Mouse (Mus musculus) neural tube, embryonic 15.5 days (tissue): ENCODE results near the gene Tnrc6c. TPM values are rescaled to one million over a fixed set of nuclear protein-coding genes. Genes with fewer than 3 reads are reported as not detected.

Experiments used
- ATAC-seq: fragments of 200-750 bp; cut with Nextera tagmentation; 2 replicates; pipeline ENCODE4 v1.8.0; 2017; ENCODE audit warnings: mild to moderate bottlenecking, moderate TSS enrichment, moderate library complexity; ENCODE audit not compliant: low FRiP score
- H3K27ac ChIP-seq: fragments of 300-500 bp; sonication (generic); replicated peaks from 2 replicates; pipeline ENCODE4 v1.5.1; 2015; ENCODE audit warnings: mild to moderate bottlenecking, inconsistent platforms
- H3K27me3 ChIP-seq: fragments of 300-500 bp; sonication (generic); replicated peaks from 2 replicates; pipeline ENCODE4 v1.6.1; 2015; ENCODE audit warnings: inconsistent platforms
- H3K36me3 ChIP-seq: fragments of 300-500 bp; sonication (generic); 2 replicates; pipeline ENCODE4 v1.6.1; 2015; ENCODE audit warnings: inconsistent platforms
- H3K4me1 ChIP-seq: fragments of 300-500 bp; sonication (generic); 2 replicates; pipeline ENCODE4 v1.6.1; 2015; ENCODE audit warnings: inconsistent platforms
- H3K4me2 ChIP-seq: fragments of 300-500 bp; sonication (generic); 2 replicates; pipeline ENCODE4 v1.6.1; 2015; ENCODE audit warnings: inconsistent platforms, mild to moderate bottlenecking, moderate library complexity
- H3K4me3 ChIP-seq: fragments of 300-500 bp; sonication (generic); replicated peaks from 2 replicates; pipeline ENCODE4 v1.5.1; 2015; ENCODE audit warnings: mild to moderate bottlenecking, inconsistent platforms
- H3K9ac ChIP-seq: fragments of 300-500 bp; sonication (generic); replicated peaks from 2 replicates; pipeline ENCODE4 v1.6.1; 2015; ENCODE audit warnings: mild to moderate bottlenecking, inconsistent platforms
- H3K9me3 ChIP-seq: fragments of 300-500 bp; sonication (generic); replicated peaks from 2 replicates; pipeline ENCODE4 v1.6.1; 2016; ENCODE audit warnings: inconsistent platforms
- WGBS: fragments of 180-500 bp; shearing (Covaris S2); methylation state at CpG from one replicate; pipeline ENCODE4 v1.1.7; 2015; ENCODE audit warnings: mixed read lengths; 5-methylcytosine and 5-hydroxymethylcytosine counted together
- polyA plus RNA-seq: library from polyadenylated mRNA; unstranded; fragments of >200 nt; fragmentation: Nextera tagmentation; extraction: Ambion mirVana; gene quantifications from 2 replicates; pipeline ENCODE4 v1.2.1, GENCODE M21; 2015

The Tnrc6c gene
- polyA plus RNA-seq, 1 experiment from 2014 or later, result 23.6 TPM

DNA sequence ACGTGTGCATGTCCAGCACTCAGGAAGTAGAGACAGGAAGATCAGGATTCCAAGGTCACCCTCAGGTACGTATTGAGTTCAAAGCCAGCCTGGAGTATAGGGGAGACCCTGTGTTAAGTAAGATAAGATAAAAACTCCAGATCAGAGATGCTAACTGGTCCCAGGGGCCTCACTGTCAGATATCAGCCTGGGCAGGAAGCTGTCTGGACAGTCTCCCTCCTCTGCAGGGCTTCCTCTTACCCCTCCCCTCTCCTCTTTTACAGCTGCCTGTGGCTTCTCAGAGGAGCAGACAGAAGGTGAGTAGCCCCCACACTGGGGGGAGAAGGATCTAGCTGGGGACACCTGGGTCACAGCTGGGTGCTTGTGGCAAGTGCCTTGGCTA lies 144.1 kb downstream of the Tnrc6c start:
- Histone ChIP-seq H3K27ac (no peak overlapping the region), H3K36me3 (no peaks in the 10 kb centered on the region), H3K9ac (no peak overlapping the region), H3K4me3 (no peak overlapping the region), H3K4me2 (no peak overlapping the region), H3K27me3 (0 out of 2 replicates have a peak, but pooled peaks cover 2% of the 10 kb centered on the region), H3K9me3 (no peaks in the 10 kb centered on the region), H3K4me1 (no peaks in the 10 kb centered on the region)
- ATAC-seq, result no peak
- WGBS, result 64% methylated on average over 2 of the region's 2 CpGs

DNA sequence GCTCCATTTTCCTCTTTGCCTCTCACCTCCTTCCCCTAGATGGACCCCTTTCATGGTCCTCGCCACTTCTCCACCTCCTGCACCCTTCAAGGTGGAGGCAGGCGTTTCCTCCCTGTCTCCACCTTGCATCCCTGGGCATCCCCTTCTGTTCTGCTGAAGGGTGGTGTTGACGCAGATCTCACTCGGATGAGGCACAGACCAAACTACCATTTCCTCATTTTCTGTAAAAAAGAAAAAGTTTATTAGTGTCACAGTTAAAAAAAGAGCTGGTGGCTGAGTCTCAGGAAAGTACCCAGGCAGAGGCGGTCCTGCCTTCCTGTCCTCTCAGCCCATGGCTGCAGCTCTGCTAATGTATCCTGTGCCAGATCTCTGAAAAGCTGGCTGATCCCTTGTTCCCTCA lies 145.1 kb downstream of the Tnrc6c start:
- WGBS, result 67% methylated on average over 5 of the region's 5 CpGs
- Histone ChIP-seq H3K27ac (no peak overlapping the region), H3K4me2 (no peak overlapping the region), H3K9me3 (no peaks in the 10 kb centered on the region), H3K4me1 (no peaks in the 10 kb centered on the region), H3K9ac (no peak overlapping the region), H3K27me3 (no peaks in the 10 kb centered on the region), H3K4me3 (no peak overlapping the region), H3K36me3 (no peaks in the 10 kb centered on the region)
- ATAC-seq, result no peak

DNA sequence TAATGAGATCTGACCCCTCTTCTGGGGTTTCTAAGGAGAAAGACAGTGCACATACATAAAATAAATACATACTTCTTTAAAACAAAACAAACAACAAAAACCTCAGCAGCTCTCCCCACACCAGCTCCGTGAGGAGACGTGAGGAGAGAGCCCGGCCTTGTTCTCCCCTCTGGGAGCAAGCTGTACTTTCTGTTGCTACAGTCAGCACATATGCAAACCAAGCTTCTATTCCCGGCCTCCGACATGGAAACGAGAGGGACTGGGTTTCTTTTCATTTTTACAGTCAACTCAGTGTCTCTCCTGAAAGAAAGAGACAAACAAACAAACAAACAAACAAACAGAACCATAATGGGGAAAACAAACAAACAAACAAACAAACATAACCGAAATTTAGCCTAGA lies 145.9 kb downstream of the Tnrc6c start:
- H3K9me3 ChIP-seq, result no peaks in the 10 kb centered on the region
- H3K36me3 ChIP-seq, result no peaks in the 10 kb centered on the region
- H3K9ac ChIP-seq, result no peak overlapping the region
- no peak for ATAC-seq
- no peak overlapping the region for H3K27ac ChIP-seq
- no peak overlapping the region for H3K4me2 ChIP-seq
- no peak overlapping the region for H3K4me3 ChIP-seq
- H3K27me3 ChIP-seq, result no peaks in the 10 kb centered on the region
- 82% methylated on average over 7 of the region's 7 CpGs for WGBS
- no peaks in the 10 kb centered on the region for H3K4me1 ChIP-seq

DNA sequence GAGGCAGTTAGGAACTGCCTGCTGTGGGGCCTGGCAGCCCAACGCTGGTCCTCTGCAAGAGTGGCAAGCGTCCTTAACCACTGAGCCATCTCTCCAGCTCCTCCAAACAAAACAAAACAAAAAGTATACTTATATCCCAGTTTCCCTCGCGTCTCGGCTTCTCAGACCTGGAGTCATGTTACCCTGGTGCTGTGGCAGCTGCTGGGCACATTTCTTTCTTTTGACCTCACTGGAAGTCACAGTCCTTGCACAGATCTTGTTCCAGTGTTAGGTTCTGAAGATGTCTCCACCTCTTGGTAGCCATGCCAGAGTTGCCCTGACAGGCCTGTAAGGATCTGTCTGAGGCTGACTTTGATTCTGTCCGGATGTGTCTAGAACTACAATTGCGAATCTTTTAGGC lies 147.6 kb downstream of the Tnrc6c start:
- Histone ChIP-seq H3K4me1 (no peaks in the 10 kb centered on the region), H3K36me3 (no peaks in the 10 kb centered on the region), H3K4me2 (no peak overlapping the region), H3K9ac (no peak overlapping the region), H3K9me3 (no peaks in the 10 kb centered on the region), H3K27ac (no peak overlapping the region), H3K4me3 (no peak overlapping the region), H3K27me3 (no peaks in the 10 kb centered on the region)
- ATAC-seq, result no peak
- 73% methylated on average over 7 of the region's 7 CpGs for WGBS

DNA sequence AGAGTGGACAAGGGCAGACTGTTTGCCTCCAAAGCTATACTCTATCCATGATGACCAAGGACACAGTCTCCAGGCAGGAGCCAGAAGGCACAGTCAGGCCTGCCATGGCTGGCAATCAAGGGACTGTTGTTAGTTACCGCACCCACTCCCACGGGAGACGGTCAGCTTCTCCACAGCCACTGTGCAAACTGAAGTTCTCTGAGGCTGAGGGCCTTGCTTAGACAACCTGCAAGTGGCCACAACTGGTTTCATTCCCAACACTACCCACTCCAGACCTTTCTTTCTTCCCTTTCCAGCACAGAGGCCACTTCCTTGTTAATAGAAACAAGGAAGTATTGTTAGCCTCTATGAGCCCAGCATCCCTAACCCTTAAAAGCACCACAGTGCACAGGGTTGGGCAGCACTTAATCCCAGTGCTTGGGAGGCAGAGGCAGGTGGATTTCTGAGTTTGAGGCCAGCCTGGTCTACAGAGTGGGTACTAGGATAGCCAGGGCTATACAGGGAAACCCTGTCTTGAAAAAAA lies 149.1 kb downstream of the Tnrc6c start:
- WGBS, result 97% methylated on average over 3 of the region's 3 CpGs
- H3K4me3 ChIP-seq, result no peak overlapping the region
- H3K9me3 ChIP-seq, result no peaks in the 10 kb centered on the region
- no peaks in the 10 kb centered on the region for H3K27me3 ChIP-seq
- H3K4me2 ChIP-seq, result no peak overlapping the region
- H3K36me3 ChIP-seq, result no peaks in the 10 kb centered on the region
- H3K9ac ChIP-seq, result no peak overlapping the region
- H3K27ac ChIP-seq, result no peak overlapping the region
- ATAC-seq, result no peak
- H3K4me1 ChIP-seq, result no peaks in the 10 kb centered on the region

DNA sequence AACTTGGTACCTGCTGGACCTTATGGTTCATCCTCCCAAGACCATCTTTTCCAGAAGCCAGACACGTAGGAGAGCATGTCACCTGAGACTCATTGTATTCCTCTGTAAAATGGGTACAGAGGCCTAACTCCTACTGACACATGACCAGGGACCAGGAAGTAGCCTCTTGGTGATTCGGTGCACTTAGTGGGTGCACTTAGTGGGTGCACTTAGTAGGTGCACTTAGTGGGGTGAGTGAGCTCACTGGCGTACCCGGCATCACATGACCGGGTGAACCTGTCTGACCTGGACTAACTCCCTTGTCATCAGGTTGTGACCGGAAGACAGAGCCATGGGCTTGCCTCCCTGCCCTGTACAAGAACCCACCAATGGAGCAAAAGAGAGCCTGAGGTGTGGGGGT lies 152.7 kb downstream of the Tnrc6c start:
- Histone ChIP-seq H3K4me2 (no peak overlapping the region), H3K36me3 (no peaks in the 10 kb centered on the region), H3K27me3 (peaks cover 20% of the 10 kb centered on the region), H3K4me3 (no peak overlapping the region), H3K9me3 (no peaks in the 10 kb centered on the region), H3K27ac (no peak overlapping the region), H3K9ac (no peak overlapping the region), H3K4me1 (peaks cover 19% of the 10 kb centered on the region)
- no peak for ATAC-seq
- 88% methylated on average over 6 of the region's 6 CpGs for WGBS

DNA sequence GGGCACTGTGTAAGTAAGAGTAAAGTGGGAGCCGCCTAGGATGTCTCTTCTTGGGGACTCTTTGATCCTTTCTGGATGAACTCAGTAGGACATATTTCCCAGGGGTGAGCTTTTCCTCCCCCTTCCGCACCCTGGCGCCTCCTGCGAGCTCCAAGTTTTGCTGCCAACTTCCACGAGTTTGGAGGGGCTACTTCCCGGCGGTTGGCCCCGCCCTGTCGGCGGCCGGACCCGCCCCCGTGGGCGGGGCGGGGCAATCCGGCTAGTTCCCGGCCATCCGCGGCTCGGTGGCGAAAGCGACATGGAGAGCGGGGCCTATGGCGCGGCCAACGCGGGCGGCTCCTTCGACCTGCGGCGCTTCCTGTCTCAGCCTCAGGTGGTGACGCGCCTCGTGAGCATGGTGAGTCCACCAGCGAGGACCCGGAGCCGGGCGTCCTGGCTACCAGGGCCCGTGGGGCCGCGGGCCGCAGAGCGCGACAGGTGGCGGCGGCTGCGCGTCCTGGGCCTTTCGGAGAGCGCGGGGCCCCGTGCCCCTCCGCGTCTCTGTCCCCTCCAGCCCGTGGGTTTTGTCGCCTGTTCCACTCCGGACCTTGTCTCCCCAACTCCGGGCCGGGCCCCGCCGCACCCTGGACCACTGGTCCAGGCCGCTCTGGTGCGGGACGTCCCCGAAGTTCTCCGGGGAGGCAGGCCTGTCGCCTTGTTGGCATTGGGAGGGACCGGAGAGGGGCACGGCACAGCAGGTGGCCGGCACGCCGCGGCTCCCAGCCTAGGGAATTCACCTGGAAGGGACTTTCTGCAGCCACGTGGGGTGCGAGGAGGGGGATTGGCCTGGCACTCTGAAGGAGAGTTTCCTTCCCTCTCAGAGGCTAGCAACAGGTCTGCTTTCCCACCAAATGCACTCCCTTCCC lies 155.6 kb downstream of the Tnrc6c start, which contains the start of the genes Gm20708 and Syngr2:
Gene Gm20708, plus strand, starts transcription at position 262 of the 905 bp plus-strand sequence.
Gene Syngr2, plus strand, starts transcription at position 262 of the 905 bp plus-strand sequence.
- no peaks in the 10 kb centered on the region for H3K9me3 ChIP-seq
- H3K27ac ChIP-seq, result peak within 1 kb of the TSS; percentile 28; the same call in 1 of the 2 replicates
- H3K4me3 ChIP-seq, result peak within 1 kb of the TSS; percentile 58
- peaks cover 19% of the 10 kb centered on the region for H3K4me1 ChIP-seq
- H3K27me3 ChIP-seq, result peaks cover 20% of the 10 kb centered on the region
- H3K36me3 ChIP-seq, result no peaks in the 10 kb centered on the region
- peak within 1 kb of the TSS; percentile 55 for H3K9ac ChIP-seq
- peak; percentile 59; the same call in 1 of the 2 replicates for ATAC-seq
- WGBS, result under 1% methylated on average over 75 of the region's 75 CpGs
- peak within 1 kb of the TSS; percentile 97 for H3K4me2 ChIP-seq

DNA sequence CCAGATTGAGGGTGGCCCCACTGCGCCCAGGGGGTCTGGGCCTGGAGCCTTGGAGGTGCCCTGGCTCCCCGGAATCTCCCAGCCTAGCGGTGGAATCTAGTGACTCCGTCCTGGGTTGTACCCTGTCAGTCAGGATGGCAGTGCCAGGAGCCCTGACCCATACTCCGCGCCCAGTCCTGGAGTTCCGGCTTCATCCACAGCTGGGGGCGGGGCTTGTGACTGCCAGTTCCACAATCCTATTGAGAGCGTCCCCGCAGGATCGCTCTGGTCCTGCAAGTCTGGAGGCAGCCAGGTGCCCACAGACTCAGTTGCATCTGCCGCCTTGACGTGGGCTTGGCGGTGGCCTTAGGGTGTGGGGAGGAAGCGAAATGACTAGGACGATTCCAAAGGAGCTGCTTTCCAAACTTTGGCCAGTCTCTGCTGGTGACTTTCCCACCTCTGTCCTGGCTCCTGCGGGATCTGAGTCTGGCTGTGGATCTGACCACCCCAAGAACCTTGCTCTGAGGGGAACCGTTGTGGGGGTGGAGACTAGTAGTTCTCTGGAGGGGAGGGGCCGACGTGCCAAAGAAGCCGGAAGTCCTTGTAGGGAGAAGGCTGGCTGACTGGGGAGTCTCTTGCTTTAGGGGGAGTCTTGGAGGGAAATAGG lies 156.4 kb downstream of the Tnrc6c start:
- H3K9me3 ChIP-seq, result no peaks in the 10 kb centered on the region
- peaks cover 19% of the 10 kb centered on the region for H3K4me1 ChIP-seq
- H3K27me3 ChIP-seq, result peaks cover 20% of the 10 kb centered on the region
- WGBS, result under 1% methylated on average over 21 of the region's 21 CpGs
- peak overlapping the region; percentile 97 for H3K4me2 ChIP-seq
- ATAC-seq, result peak; percentile 79; the same call in 1 of the 2 replicates
- H3K9ac ChIP-seq, result peak overlapping the region; percentile 55
- H3K36me3 ChIP-seq, result no peaks in the 10 kb centered on the region
- H3K4me3 ChIP-seq, result peak overlapping the region; percentile 58
- peak overlapping the region; percentile 28; the same call in 1 of the 2 replicates for H3K27ac ChIP-seq

Other genes with a start within 250 kb of the Tnrc6c start
- 0.09 TPM in 1 of 2 replicates, not detected in the other for gene Gm11733, start 169.9 kb upstream of the Tnrc6c start, polyA plus RNA-seq
- gene Tmc8, start 127.8 kb downstream of the Tnrc6c start, polyA plus RNA-seq, result 0.99 and 4.6 TPM in 2 replicates
- 7.5 and 12.0 TPM in 2 replicates for gene Tmc6, start 127.9 kb downstream of the Tnrc6c start, polyA plus RNA-seq
- gene 6030468B19Rik, start 143.4 kb downstream of the Tnrc6c start, polyA plus RNA-seq, result 0.23 TPM in 1 of 2 replicates, not detected in the other
- gene Gm20708, start 155.4 kb downstream of the Tnrc6c start, polyA plus RNA-seq, result 0.95 and 1.7 TPM in 2 replicates
- gene Syngr2, start 155.4 kb downstream of the Tnrc6c start, polyA plus RNA-seq, result 13.7 and 52.4 TPM in 2 replicates
- gene Afmid, start 171.6 kb downstream of the Tnrc6c start, polyA plus RNA-seq, result 6.0 and 8.0 TPM in 2 replicates
- 15.6 and 42.9 TPM in 2 replicates for gene Tk1, start 171.8 kb downstream of the Tnrc6c start, polyA plus RNA-seq
- 26.7 and 88.4 TPM in 2 replicates for gene Birc5, start 195.0 kb downstream of the Tnrc6c start, polyA plus RNA-seq
- gene Tmem235, start 206.5 kb downstream of the Tnrc6c start, polyA plus RNA-seq, result not detected in 2 replicates
- 4.7 and 5.0 TPM in 2 replicates for gene Tha1, start 219.2 kb downstream of the Tnrc6c start, polyA plus RNA-seq